Mouse (Mus musculus) limb, embryonic 15.5 days (tissue): Measurements from ENCODE around the gene Clptm1l. TPM values are rescaled to one million over a fixed set of nuclear protein-coding genes. Genes with fewer than 3 reads are reported as not detected.
A peak's percentile ranks its signal among the peaks of the same experiment; 100 is the strongest.

Experiments
- ATAC-seq: fragments of 200-750 bp; cut with Nextera tagmentation; 2 replicates; pipeline ENCODE4 v1.8.0; 2017; ENCODE audit warnings: low read depth, moderate TSS enrichment; ENCODE audit not compliant: insufficient number of reproducible peaks, low FRiP score, low TSS enrichment
- H3K27ac ChIP-seq: fragments of 300-500 bp; sonication (generic); 2 replicates; pipeline ENCODE4 v1.5.1; 2015; ENCODE audit warnings: moderate library complexity, mild to moderate bottlenecking, inconsistent platforms
- H3K27me3 ChIP-seq: fragments of 300-500 bp; sonication (generic); 2 replicates; pipeline ENCODE4 v1.6.1; 2015; ENCODE audit warnings: inconsistent platforms
- H3K36me3 ChIP-seq: fragments of 300-500 bp; sonication (generic); 2 replicates; pipeline ENCODE4 v1.6.1; 2015; ENCODE audit warnings: inconsistent platforms
- H3K4me1 ChIP-seq: fragments of 300-500 bp; sonication (generic); 2 replicates; pipeline ENCODE4 v1.6.1; 2015; ENCODE audit warnings: inconsistent platforms
- H3K4me2 ChIP-seq: fragments of 300-500 bp; sonication (generic); 2 replicates; pipeline ENCODE4 v1.6.1; 2015; ENCODE audit warnings: mild to moderate bottlenecking, inconsistent platforms
- H3K4me3 ChIP-seq: fragments of 300-500 bp; sonication (generic); 2 replicates; pipeline ENCODE4 v1.5.1; 2015; ENCODE audit warnings: mild to moderate bottlenecking, inconsistent platforms
- H3K9ac ChIP-seq: fragments of 300-500 bp; sonication (generic); 2 replicates; pipeline ENCODE4 v1.6.1; 2015; ENCODE audit warnings: inconsistent platforms
- H3K9me3 ChIP-seq: fragments of 300-500 bp; sonication (generic); 2 replicates; pipeline ENCODE4 v1.6.1; 2016; ENCODE audit warnings: inconsistent platforms
- WGBS: fragments of 180-500 bp; shearing (Covaris S2); methylation state at CpG from one replicate; pipeline ENCODE4 v1.1.7; 2015; 5-methylcytosine and 5-hydroxymethylcytosine counted together
- polyA plus RNA-seq: library from polyadenylated mRNA; unstranded; fragments of >200 nt; fragmentation: Nextera tagmentation; extraction: Ambion mirVana; gene quantifications from 2 replicates; pipeline ENCODE4 v1.2.1, GENCODE M21; 2015

Clptm1l gene
- polyA plus RNA-seq, 1 experiment from 2014 or later = 137 TPM

DNA sequence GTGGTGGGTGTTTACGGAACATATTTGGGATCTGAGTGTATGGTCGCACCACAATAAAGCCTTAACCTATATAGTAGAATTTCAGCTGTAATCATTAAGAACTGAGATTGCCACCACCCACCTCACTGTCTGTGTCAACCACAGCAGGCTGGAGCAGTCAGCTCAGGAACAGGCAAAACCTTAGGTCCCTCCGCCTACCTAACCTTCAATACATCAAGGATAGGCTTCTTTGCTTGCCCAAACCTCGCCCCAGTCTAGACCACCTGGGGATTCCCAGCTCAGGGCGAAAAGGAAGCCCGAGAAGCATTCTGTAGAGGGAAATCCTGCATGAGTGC lies 22.6 kb downstream of the Clptm1l start:
- Histone ChIP-seq H3K4me2 (peak overlapping the region; percentile 94), H3K9me3 (no peaks in the 10 kb centered on the region), H3K4me1 (peaks cover 27% of the 10 kb centered on the region), H3K36me3 (peaks cover 6% of the 10 kb centered on the region), H3K27ac (no peak overlapping the region; the same call in 1 of the 2 replicates), H3K9ac (no peak overlapping the region; the same call in 1 of the 2 replicates), H3K27me3 (no peaks in the 10 kb centered on the region), H3K4me3 (peak overlapping the region; percentile 63)
- no peak for ATAC-seq
- 47% methylated on average over 6 of the region's 6 CpGs for WGBS

DNA sequence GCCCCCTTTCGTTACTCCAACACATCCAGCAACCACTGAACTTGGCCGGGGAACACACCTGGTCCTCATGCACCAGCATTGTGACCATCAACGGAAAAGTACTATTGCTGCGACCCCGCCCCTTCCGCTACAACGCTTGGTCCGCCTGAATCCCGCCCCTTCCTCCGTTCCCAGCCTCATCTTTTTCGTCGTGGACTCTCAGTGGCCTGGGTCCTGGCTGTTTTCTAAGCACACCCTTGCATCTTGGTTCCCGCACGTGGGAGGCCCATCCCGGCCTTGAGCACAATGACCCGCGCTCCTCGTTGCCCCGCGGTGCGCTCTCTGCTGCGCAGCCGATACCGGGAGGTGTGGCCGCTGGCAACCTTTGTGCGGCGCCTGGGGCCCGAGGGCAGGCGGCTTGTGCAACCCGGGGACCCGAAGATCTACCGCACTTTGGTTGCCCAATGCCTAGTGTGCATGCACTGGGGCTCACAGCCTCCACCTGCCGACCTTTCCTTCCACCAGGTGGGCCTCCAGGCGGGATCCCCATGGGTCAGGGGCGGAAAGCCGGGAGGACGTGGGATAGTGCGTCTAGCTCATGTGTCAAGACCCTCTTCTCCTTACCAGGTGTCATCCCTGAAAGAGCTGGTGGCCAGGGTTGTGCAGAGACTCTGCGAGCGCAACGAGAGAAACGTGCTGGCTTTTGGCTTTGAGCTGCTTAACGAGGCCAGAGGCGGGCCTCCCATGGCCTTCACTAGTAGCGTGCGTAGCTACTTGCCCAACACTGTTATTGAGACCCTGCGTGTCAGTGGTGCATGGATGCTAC lies 23.1 kb downstream of the Clptm1l start, which contains the start of gene Tert:
Tert (plus strand) TSS at position 167 of the 805 bp plus-strand sequence.
- Histone ChIP-seq H3K4me3 (peak within 1 kb of the TSS; percentile 63), H3K9me3 (no peaks in the 10 kb centered on the region), H3K4me1 (peaks cover 27% of the 10 kb centered on the region), H3K9ac (peak within 1 kb of the TSS; percentile 67), H3K27me3 (no peaks in the 10 kb centered on the region), H3K27ac (no peak within 1 kb of the TSS; the same call in 1 of the 2 replicates), H3K36me3 (0 out of 2 replicates have a peak, but pooled peaks cover under 1% of the 10 kb centered on the region), H3K4me2 (peak within 1 kb of the TSS; percentile 94)
- peak; percentile 80 for ATAC-seq
- WGBS = 8% methylated on average over 47 of the region's 47 CpGs

DNA sequence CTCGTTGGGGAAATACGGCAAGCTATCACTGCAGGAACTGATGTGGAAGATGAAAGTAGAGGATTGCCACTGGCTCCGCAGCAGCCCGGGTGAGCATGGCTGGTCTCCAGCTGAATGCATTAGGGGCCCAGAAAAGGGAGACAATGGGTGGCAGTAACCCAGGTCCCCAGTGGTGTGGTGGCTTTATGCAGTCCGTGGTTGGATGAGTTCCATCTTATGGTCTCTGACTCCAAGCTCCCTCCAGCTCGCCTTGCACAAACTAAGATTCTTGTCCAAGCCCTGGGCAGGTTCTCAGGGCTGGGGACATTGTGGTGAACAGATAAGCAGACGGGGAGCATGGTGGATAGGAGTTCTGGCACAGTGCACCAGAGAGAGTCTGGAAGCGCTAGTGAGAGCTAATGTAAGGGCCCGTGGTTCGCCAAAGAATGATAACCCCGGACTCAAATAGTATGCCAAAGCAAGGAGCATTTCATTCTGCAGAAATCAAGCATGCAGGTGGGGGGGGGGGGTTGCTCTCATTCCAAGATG lies 24.8 kb downstream of the Clptm1l start:
- no peak overlapping the region for H3K9ac ChIP-seq
- peaks cover 5% of the 10 kb centered on the region; the same call in 1 of the 2 replicates for H3K36me3 ChIP-seq
- WGBS = 80% methylated on average over 11 of the region's 11 CpGs
- ATAC-seq = no peak
- H3K9me3 ChIP-seq = no peaks in the 10 kb centered on the region
- H3K27me3 ChIP-seq = no peaks in the 10 kb centered on the region
- H3K4me1 ChIP-seq = peaks cover 27% of the 10 kb centered on the region
- H3K4me3 ChIP-seq = no peak overlapping the region; the same call in 1 of the 2 replicates
- no peak overlapping the region for H3K27ac ChIP-seq
- no peak overlapping the region for H3K4me2 ChIP-seq

DNA sequence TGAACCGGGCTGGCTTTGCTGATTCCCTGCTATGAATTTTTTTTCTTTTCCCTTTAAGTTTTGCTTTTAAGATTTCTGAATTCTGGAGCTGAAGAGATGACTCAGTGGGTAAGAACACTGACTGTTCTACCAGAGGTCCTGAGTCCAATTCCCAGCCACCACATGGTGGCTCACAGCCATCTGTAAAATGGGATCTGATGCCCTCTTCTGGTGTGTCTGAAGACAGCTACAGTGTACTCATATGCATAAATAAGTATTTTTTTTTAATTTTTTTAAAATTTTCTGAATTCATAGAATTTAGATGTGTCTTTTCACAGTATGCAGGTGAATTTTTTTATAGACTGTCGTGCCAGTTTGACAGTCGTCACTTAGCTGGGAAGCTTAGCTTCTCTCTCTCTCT lies 28.0 kb downstream of the Clptm1l start:
- no peak overlapping the region for H3K27ac ChIP-seq
- peaks cover 28% of the 10 kb centered on the region for H3K36me3 ChIP-seq
- WGBS = 87% methylated on average over 3 of the region's 3 CpGs
- H3K9ac ChIP-seq = no peak overlapping the region
- no peak for ATAC-seq
- no peaks in the 10 kb centered on the region for H3K27me3 ChIP-seq
- H3K4me3 ChIP-seq = no peak overlapping the region
- no peak overlapping the region for H3K4me2 ChIP-seq
- peaks cover 23% of the 10 kb centered on the region for H3K4me1 ChIP-seq
- no peaks in the 10 kb centered on the region for H3K9me3 ChIP-seq

DNA sequence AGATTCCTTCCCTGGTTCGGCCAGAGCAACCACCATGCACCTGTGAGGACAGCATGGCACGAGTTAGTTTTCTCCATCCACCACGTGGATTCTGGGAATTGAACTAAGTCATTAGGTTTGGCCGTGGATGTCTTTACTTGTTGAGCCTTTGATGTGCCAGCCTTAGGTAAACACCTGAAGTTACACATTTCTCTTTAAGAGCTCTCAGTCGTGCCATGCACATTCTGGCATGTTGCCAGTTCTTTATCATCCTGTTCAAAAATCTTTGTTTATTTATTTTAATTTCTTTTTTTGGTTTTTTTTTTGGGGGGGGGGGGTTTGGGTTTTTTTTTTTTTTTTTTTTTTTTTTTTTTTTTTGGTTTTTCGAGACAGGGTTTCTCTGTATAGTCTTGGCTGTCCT lies 34.0 kb downstream of the Clptm1l start:
- WGBS = 73% methylated on average over 5 of the region's 6 CpGs
- H3K4me1 ChIP-seq = no peaks in the 10 kb centered on the region
- no peaks in the 10 kb centered on the region for H3K27me3 ChIP-seq
- H3K9ac ChIP-seq = no peak overlapping the region
- no peak overlapping the region for H3K4me3 ChIP-seq
- no peak for ATAC-seq
- no peaks in the 10 kb centered on the region for H3K9me3 ChIP-seq
- peaks cover 34% of the 10 kb centered on the region for H3K36me3 ChIP-seq
- no peak overlapping the region for H3K4me2 ChIP-seq
- no peak overlapping the region for H3K27ac ChIP-seq

DNA sequence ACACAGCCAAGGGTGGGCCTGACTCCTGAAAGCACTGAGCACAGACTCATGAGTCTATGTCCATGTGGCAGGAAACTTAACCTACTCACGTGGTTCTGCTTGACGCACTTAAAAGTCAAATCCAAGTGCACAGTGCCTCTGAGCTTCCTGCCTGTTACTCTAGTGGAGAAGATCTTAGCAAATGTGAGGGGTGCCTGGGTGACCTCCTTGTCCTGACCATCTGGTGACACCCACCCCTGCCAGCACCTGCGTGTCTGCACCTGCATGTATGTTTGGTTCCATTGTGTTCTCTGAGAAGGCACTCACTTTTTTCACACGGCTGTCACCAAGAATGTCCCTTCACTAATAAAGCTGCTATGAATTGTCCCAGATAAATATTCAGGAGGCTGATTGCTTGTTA lies 37.5 kb downstream of the Clptm1l start:
- Histone ChIP-seq H3K9ac (no peak overlapping the region), H3K9me3 (no peaks in the 10 kb centered on the region), H3K4me2 (no peak overlapping the region), H3K4me1 (no peaks in the 10 kb centered on the region), H3K27me3 (no peaks in the 10 kb centered on the region), H3K36me3 (peaks cover 22% of the 10 kb centered on the region), H3K27ac (no peak overlapping the region), H3K4me3 (no peak overlapping the region)
- WGBS = 84% methylated on average over 4 of the region's 4 CpGs
- no peak for ATAC-seq

DNA sequence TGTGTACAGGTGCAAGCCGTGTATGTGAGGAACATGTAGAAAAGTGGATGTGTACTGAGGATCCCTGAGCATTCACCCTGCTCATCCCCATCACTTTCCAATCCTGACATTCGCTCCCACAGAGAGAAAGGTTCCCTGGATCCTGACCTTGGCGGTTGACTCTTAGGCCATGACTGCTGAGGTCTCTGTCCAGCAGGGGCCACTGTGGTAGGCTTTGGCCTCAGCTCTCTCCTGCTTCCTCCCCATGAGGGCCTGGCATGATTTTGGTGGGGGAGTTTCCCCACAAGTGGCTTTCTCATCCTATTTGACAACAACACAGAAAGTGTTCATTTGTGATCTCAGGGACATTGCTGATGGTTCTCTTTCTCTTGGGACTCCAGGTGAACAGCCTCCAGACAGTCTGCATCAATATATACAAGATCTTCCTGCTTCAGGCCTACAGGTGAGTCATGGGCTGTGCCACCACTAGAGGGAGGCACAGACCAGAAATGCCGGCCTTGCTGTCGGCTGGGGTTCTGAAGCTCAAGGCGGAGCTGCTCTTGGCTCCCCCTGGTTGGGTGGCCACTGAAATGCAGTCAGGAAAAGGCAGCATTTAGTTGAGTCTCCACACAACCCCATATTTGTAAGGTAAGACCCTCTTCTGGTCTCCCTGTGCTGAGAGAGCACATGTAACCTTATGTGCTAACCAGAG lies 42.7 kb downstream of the Clptm1l start:
- ATAC-seq = no peak
- Histone ChIP-seq H3K9me3 (no peaks in the 10 kb centered on the region), H3K4me3 (no peak overlapping the region), H3K36me3 (peaks cover 41% of the 10 kb centered on the region), H3K4me2 (no peak overlapping the region), H3K27me3 (no peaks in the 10 kb centered on the region), H3K4me1 (no peaks in the 10 kb centered on the region), H3K27ac (no peak overlapping the region), H3K9ac (no peak overlapping the region)
- WGBS = 40% methylated on average over 6 of the region's 6 CpGs

DNA sequence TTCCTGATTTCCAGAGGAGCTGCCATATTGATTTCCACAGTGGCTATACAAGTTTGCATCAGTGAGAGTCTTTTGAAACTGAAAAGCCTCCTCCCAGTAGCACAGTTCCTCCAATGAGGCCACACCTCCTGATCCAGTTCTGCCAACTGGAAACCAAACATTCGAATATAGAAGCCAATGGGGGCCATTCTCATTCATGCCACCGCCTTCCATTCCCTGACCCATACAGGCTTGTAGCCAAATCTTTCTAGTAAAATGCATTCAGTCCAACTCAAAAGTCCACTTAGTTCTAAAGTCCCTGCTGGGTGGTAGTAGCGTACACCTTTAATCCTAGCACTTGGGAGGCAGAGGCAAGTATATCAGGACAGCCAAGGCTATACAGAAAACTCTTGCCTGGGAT lies 49.5 kb downstream of the Clptm1l start:
- H3K9ac ChIP-seq = no peak overlapping the region
- H3K4me2 ChIP-seq = no peak overlapping the region
- H3K9me3 ChIP-seq = no peaks in the 10 kb centered on the region
- peaks cover 12% of the 10 kb centered on the region for H3K36me3 ChIP-seq
- ATAC-seq = no peak
- H3K4me1 ChIP-seq = no peaks in the 10 kb centered on the region
- no peaks in the 10 kb centered on the region for H3K27me3 ChIP-seq
- no peak overlapping the region for H3K4me3 ChIP-seq
- no peak overlapping the region for H3K27ac ChIP-seq
- 70% methylated on average over 3 of the region's 3 CpGs for WGBS

DNA sequence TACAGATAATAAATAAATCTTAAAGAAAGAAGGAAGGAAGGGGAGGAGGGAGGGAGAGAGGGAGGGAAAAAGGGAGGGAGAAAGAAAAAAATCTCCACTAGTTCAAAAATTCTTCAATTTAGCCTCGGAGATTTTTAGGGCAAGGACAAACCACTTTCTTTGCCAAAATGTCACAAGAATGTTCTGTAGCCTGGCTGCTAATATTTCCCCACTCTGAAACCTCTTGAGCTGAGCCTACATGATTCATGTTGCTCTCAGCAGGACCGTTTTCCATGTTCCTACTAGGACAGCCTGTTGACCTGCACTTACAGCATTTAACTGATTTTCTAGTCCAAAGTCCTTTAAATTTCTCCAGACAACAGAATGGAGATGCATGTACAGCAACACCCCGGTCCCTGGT lies 51.2 kb downstream of the Clptm1l start:
- H3K27me3 ChIP-seq = no peaks in the 10 kb centered on the region
- ATAC-seq = no peak
- H3K27ac ChIP-seq = no peak overlapping the region
- H3K4me2 ChIP-seq = no peak overlapping the region
- H3K36me3 ChIP-seq = no peaks in the 10 kb centered on the region
- no peak overlapping the region for H3K4me3 ChIP-seq
- 78% methylated on average over 3 of the region's 3 CpGs for WGBS
- no peaks in the 10 kb centered on the region for H3K9me3 ChIP-seq
- no peak overlapping the region for H3K9ac ChIP-seq
- H3K4me1 ChIP-seq = no peaks in the 10 kb centered on the region

DNA sequence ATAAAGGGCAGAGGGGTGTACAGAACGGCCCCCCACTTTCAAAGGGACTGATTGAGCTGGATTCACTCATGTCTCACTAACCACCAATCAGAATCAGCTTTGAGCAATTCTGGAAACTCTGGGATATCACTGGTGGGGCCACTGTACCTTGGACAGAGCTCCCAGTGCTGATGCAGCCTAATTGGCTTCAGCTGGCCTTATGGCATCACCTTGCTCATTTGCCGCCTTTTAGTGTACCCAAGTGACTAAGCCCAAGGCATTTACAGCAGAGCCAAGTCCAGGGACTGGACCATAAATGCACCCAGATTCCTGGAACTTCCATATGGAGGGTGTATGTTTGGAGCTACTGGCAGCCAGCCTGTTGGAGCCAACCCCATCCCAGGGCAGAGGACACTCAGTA lies 55.1 kb downstream of the Clptm1l start:
- no peak for ATAC-seq
- WGBS = 34% methylated on average over 2 of the region's 2 CpGs
- H3K36me3 ChIP-seq = no peaks in the 10 kb centered on the region
- no peak overlapping the region for H3K4me3 ChIP-seq
- no peaks in the 10 kb centered on the region for H3K27me3 ChIP-seq
- H3K9me3 ChIP-seq = no peaks in the 10 kb centered on the region
- no peak overlapping the region for H3K4me2 ChIP-seq
- no peak overlapping the region for H3K27ac ChIP-seq
- H3K9ac ChIP-seq = no peak overlapping the region
- H3K4me1 ChIP-seq = no peaks in the 10 kb centered on the region

DNA sequence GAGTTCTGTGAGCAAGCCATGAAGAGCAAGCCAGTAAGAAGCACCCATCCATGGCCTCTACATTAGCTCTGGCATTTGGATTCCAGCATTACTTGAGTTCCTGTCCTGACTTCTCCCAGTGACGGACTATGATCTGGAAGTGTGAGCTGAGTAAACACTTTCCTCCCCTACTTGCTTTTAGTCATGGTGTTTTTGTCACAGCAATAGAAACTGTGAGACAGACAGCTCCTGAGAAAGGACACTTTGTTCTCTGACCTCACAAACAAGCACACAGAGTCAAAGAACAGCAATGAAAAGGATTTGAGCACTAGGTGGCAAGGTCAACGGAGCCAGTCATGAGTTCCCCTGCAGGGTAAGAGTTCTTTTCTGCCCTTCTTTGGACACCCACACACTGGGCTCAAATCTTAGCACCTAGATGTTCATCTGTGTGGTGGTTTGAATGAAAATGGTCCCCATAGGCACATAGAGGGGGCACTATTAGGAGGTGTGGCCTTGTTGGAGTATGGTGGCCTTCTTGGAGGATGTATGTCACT lies 56.4 kb downstream of the Clptm1l start:
- no peaks in the 10 kb centered on the region for H3K27me3 ChIP-seq
- 85% methylated on average over 2 of the region's 2 CpGs for WGBS
- H3K4me3 ChIP-seq = no peak overlapping the region
- no peaks in the 10 kb centered on the region for H3K4me1 ChIP-seq
- H3K36me3 ChIP-seq = no peaks in the 10 kb centered on the region
- no peaks in the 10 kb centered on the region for H3K9me3 ChIP-seq
- H3K4me2 ChIP-seq = no peak overlapping the region
- no peak overlapping the region for H3K27ac ChIP-seq
- ATAC-seq = no peak
- no peak overlapping the region for H3K9ac ChIP-seq
